Mouse (Mus musculus): ENCODE data around the gene Shh. TPM values are rescaled to one million over a fixed set of nuclear protein-coding genes. Genes with fewer than 3 reads are reported as not detected.
A peak's percentile ranks its signal among the peaks of the same experiment; 100 is the strongest.

Gene Shh
- polyA plus RNA-seq, 1 experiment from 2014 or later, result 5.1 TPM

GRCm38 (mm10) chr5:28456366-28456765 lies 10.7 kb downstream of the Shh start:
- no peaks in the 10 kb centered on the region for H3K9me3 ChIP-seq
- H3K4me3 ChIP-seq, result no peak overlapping the region
- H3K4me2 ChIP-seq (replicated peaks), result no peak overlapping the region
- H3K27ac ChIP-seq (replicated peaks), result no peak overlapping the region
- no peak for ATAC-seq (ENCODE audit: low FRiP score, low read depth)
- no peak overlapping the region for H3K9ac ChIP-seq (replicated peaks)
- peaks cover 32% of the 10 kb centered on the region for H3K4me1 ChIP-seq
- no peaks in the 10 kb centered on the region for H3K36me3 ChIP-seq
- H3K27me3 ChIP-seq, result peaks cover 69% of the 10 kb centered on the region
- 54% methylated on average over 1 of the region's 1 CpGs for WGBS

GRCm38 (mm10) chr5:28455721-28456120 lies 11.3 kb downstream of the Shh start:
- ATAC-seq (ENCODE audit: low FRiP score, low read depth), result no peak
- H3K36me3 ChIP-seq, result no peaks in the 10 kb centered on the region
- no peaks in the 10 kb centered on the region for H3K9me3 ChIP-seq
- WGBS, result 75% methylated on average over 5 of the region's 5 CpGs
- no peak overlapping the region for H3K4me3 ChIP-seq
- no peak overlapping the region for H3K9ac ChIP-seq (replicated peaks)
- no peak overlapping the region for H3K4me2 ChIP-seq (replicated peaks)
- no peak overlapping the region for H3K27ac ChIP-seq (replicated peaks)
- H3K27me3 ChIP-seq, result peaks cover 62% of the 10 kb centered on the region
- H3K4me1 ChIP-seq, result peaks cover 31% of the 10 kb centered on the region

- no peak overlapping the region for H3K9ac ChIP-seq (replicated peaks)
- 91% methylated on average over 6 of the region's 6 CpGs for WGBS
- H3K9me3 ChIP-seq, result no peaks in the 10 kb centered on the region
- no peak overlapping the region for H3K4me2 ChIP-seq (replicated peaks)
- peaks cover 19% of the 10 kb centered on the region for H3K4me1 ChIP-seq
- no peaks in the 10 kb centered on the region for H3K36me3 ChIP-seq
- H3K27me3 ChIP-seq, result peaks cover 55% of the 10 kb centered on the region
- no peak overlapping the region for H3K4me3 ChIP-seq
- no peak for ATAC-seq (ENCODE audit: low FRiP score, low read depth)
- no peak overlapping the region for H3K27ac ChIP-seq (replicated peaks)
Observed at GRCm38 (mm10) chr5:28454546-28454945, 12.5 kb downstream of the Shh start.

GRCm38 (mm10) chr5:28453523-28453922 lies 13.5 kb downstream of the Shh start:
- Histone ChIP-seq H3K4me2 (replicated peaks) (no peak overlapping the region), H3K4me3 (no peak overlapping the region), H3K27ac (replicated peaks) (no peak overlapping the region), H3K9ac (replicated peaks) (no peak overlapping the region), H3K27me3 (peaks cover 45% of the 10 kb centered on the region), H3K36me3 (no peaks in the 10 kb centered on the region), H3K4me1 (peaks cover 9% of the 10 kb centered on the region), H3K9me3 (no peaks in the 10 kb centered on the region)
- ATAC-seq (ENCODE audit: low FRiP score, low read depth), result no peak
- 24% methylated on average over 3 of the region's 3 CpGs for WGBS

GRCm38 (mm10) chr5:28453086-28453485 lies 14.0 kb downstream of the Shh start:
- H3K4me1 ChIP-seq, result peaks cover 5% of the 10 kb centered on the region
- H3K4me2 ChIP-seq (replicated peaks), result no peak overlapping the region
- H3K9me3 ChIP-seq, result no peaks in the 10 kb centered on the region
- no peak overlapping the region for H3K9ac ChIP-seq (replicated peaks)
- H3K4me3 ChIP-seq, result no peak overlapping the region
- no peaks in the 10 kb centered on the region for H3K36me3 ChIP-seq
- WGBS, result 84% methylated on average over 5 of the region's 5 CpGs
- H3K27ac ChIP-seq (replicated peaks), result no peak overlapping the region
- H3K27me3 ChIP-seq, result peaks cover 40% of the 10 kb centered on the region
- no peak for ATAC-seq (ENCODE audit: low FRiP score, low read depth)

- H3K4me2 ChIP-seq (replicated peaks), result no peak overlapping the region
- no peaks in the 10 kb centered on the region for H3K36me3 ChIP-seq
- WGBS, result 33% methylated on average over 6 of the region's 6 CpGs
Observed at GRCm38 (mm10) chr5:28451053-28451638, 15.9 kb downstream of the Shh start.

GRCm38 (mm10) chr5:28450126-28450890 lies 16.7 kb downstream of the Shh start:
- Histone ChIP-seq H3K36me3 (no peaks in the 10 kb centered on the region), H3K9ac (replicated peaks) (no peak overlapping the region), H3K9me3 (no peaks in the 10 kb centered on the region), H3K27ac (replicated peaks) (no peak overlapping the region), H3K27me3 (peaks cover 17% of the 10 kb centered on the region), H3K4me1 (no peaks in the 10 kb centered on the region; the same call in 1 of the 2 replicates), H3K4me2 (replicated peaks) (no peak overlapping the region), H3K4me3 (no peak overlapping the region)
- no peak for ATAC-seq (ENCODE audit: low FRiP score, low read depth)
- WGBS, result 63% methylated on average over 3 of the region's 3 CpGs

More at GRCm38 (mm10) chr5:28451053-28451638, 15.9 kb downstream of the Shh start:
- H3K4me3 ChIP-seq, result no peak overlapping the region
- peaks cover 25% of the 10 kb centered on the region for H3K27me3 ChIP-seq
- peak; percentile 79 for ATAC-seq (ENCODE audit: low FRiP score, low read depth)
- H3K27ac ChIP-seq (replicated peaks), result no peak overlapping the region
- no peaks in the 10 kb centered on the region; the same call in 1 of the 2 replicates for H3K4me1 ChIP-seq
- H3K9ac ChIP-seq (replicated peaks), result no peak overlapping the region
- no peaks in the 10 kb centered on the region for H3K9me3 ChIP-seq

- H3K4me2 ChIP-seq (replicated peaks), result no peak overlapping the region
- WGBS, result 92% methylated on average over 9 of the region's 9 CpGs
- no peak for ATAC-seq (ENCODE audit: low FRiP score, low read depth)
Observed at GRCm38 (mm10) chr5:28425926-28426325, 41.1 kb downstream of the Shh start.

GRCm38 (mm10) chr5:28423781-28424180 lies 43.3 kb downstream of the Shh start:
- H3K9ac ChIP-seq (replicated peaks), result no peak overlapping the region
- no peaks in the 10 kb centered on the region for H3K27me3 ChIP-seq
- 80% methylated on average over 4 of the region's 4 CpGs for WGBS

More at GRCm38 (mm10) chr5:28425926-28426325, 41.1 kb downstream of the Shh start:
- no peaks in the 10 kb centered on the region for H3K4me1 ChIP-seq
- H3K36me3 ChIP-seq, result no peaks in the 10 kb centered on the region
- H3K4me3 ChIP-seq, result no peak overlapping the region
- H3K9ac ChIP-seq (replicated peaks), result no peak overlapping the region
- no peaks in the 10 kb centered on the region for H3K27me3 ChIP-seq
- H3K9me3 ChIP-seq, result no peaks in the 10 kb centered on the region
- no peak overlapping the region for H3K27ac ChIP-seq (replicated peaks)

GRCm38 (mm10) chr5:28419640-28420265 lies 47.3 kb downstream of the Shh start:
- Histone ChIP-seq H3K27me3 (no peaks in the 10 kb centered on the region), H3K36me3 (peaks cover 53% of the 10 kb centered on the region), H3K27ac (replicated peaks) (no peak overlapping the region), H3K4me1 (no peaks in the 10 kb centered on the region), H3K9ac (replicated peaks) (no peak overlapping the region), H3K9me3 (no peaks in the 10 kb centered on the region), H3K4me3 (no peak overlapping the region), H3K4me2 (replicated peaks) (no peak overlapping the region)
- WGBS, result 93% methylated on average over 12 of the region's 12 CpGs
- no peak for ATAC-seq (ENCODE audit: low FRiP score, low read depth)

More at GRCm38 (mm10) chr5:28423781-28424180, 43.3 kb downstream of the Shh start:
- H3K4me3 ChIP-seq, result no peak overlapping the region
- peaks cover 15% of the 10 kb centered on the region for H3K36me3 ChIP-seq
- no peaks in the 10 kb centered on the region for H3K4me1 ChIP-seq
- no peak for ATAC-seq (ENCODE audit: low FRiP score, low read depth)
- no peaks in the 10 kb centered on the region for H3K9me3 ChIP-seq
- H3K4me2 ChIP-seq (replicated peaks), result no peak overlapping the region
- H3K27ac ChIP-seq (replicated peaks), result no peak overlapping the region

- no peak overlapping the region for H3K4me3 ChIP-seq
- H3K4me2 ChIP-seq (replicated peaks), result no peak overlapping the region
- no peak for ATAC-seq (ENCODE audit: low FRiP score, low read depth)
- WGBS, result 93% methylated on average over 10 of the region's 10 CpGs
- no peaks in the 10 kb centered on the region for H3K27me3 ChIP-seq
- no peaks in the 10 kb centered on the region for H3K9me3 ChIP-seq
- H3K27ac ChIP-seq (replicated peaks), result no peak overlapping the region
- no peak overlapping the region for H3K9ac ChIP-seq (replicated peaks)
- H3K4me1 ChIP-seq, result no peaks in the 10 kb centered on the region
- peaks cover 63% of the 10 kb centered on the region for H3K36me3 ChIP-seq
Observed at GRCm38 (mm10) chr5:28418734-28419133, 48.3 kb downstream of the Shh start.

- Histone ChIP-seq H3K36me3 (peaks cover 88% of the 10 kb centered on the region), H3K4me2 (replicated peaks) (no peak overlapping the region), H3K4me1 (no peaks in the 10 kb centered on the region), H3K27ac (replicated peaks) (no peak overlapping the region), H3K9ac (replicated peaks) (no peak overlapping the region), H3K4me3 (no peak overlapping the region), H3K9me3 (no peaks in the 10 kb centered on the region), H3K27me3 (no peaks in the 10 kb centered on the region)
- ATAC-seq (ENCODE audit: low FRiP score, low read depth), result no peak
Observed at GRCm38 (mm10) chr5:28416029-28416428, 51.0 kb downstream of the Shh start.
